Mouse (Mus musculus): ENCODE data around the gene Itpr2. TPM values are rescaled to one million over a fixed set of nuclear protein-coding genes. Genes with fewer than 3 reads are reported as not detected.

Gene Itpr2
- polyA plus RNA-seq, 1 experiment: 18.0 TPM

DNA sequence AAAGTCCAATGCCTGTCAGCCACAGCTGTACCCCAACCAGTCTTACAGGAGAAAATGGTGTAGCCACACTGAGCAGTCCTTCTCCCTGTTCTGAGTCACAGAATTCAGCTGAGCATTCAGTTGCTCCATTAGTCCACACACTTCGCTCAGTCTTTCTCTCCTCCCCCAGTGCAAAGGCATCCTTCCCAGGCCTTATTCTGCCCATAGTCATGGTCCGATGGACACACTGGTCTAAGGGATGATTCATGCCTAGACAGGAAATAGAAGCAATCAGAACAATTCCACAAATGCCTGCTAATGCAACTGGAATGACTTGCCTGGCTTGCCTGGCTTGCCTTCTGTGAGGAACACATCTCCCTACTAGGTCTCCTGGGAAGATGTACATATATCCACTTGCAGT, 25.5 kb upstream of the Itpr2 start:
- Histone ChIP-seq H3K27me3 (ENCODE audit: control insufficient read depth, insufficient read depth, low read length) (no peaks in the 10 kb centered on the region), H3K27ac (ENCODE audit: insufficient read depth, low read length) (no peak overlapping the region), H3K36me3 (ENCODE audit: control insufficient read depth, insufficient read depth, low read length) (no peaks in the 10 kb centered on the region), H3K4me1 (ENCODE audit: control insufficient read depth, insufficient read depth, insufficient read length) (peaks cover 9% of the 10 kb centered on the region; the same call in 1 of the 2 replicates), H3K4me3 (ENCODE audit: extremely low read depth, insufficient read depth, insufficient read length) (no peak overlapping the region)
- no peak for DNase-seq (ENCODE audit: low read depth in 1 of 2, low spot score in 2 of 2)
- no peak for TF ChIP-seq CTCF (IDR thresholded peaks at IDR 0.05; ENCODE audit: extremely low read depth, insufficient read depth, insufficient read length, insufficient replicate concordance)
- TF ChIP-seq POLR2A (IDR thresholded peaks at IDR 0.05; ENCODE audit: low read depth, low read length): no peak
- 97% methylated on average over 2 of the region's 2 CpGs for WGBS

DNA sequence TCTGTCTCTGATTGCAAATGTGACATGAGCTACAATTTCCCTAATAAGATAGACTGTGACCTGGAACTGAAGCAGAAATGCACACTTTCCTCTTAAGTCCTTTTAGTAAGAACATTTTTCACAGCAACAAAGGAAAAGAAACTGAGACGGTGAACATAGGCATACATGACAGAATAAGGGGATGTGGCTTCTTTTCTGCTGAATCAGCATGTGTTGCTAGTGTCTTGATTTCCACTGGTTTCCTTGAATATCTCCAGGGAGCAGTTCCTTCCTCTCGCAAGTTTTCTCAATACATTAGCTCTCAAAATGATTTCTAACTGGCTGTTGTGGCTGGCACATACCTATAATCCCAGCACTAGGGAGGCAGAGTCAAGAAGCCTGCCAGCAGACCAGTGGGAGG, 23.5 kb upstream of the Itpr2 start:
- TF ChIP-seq POLR2A (IDR thresholded peaks at IDR 0.05; ENCODE audit: low read depth, low read length) (no peak), CTCF (IDR thresholded peaks at IDR 0.05; ENCODE audit: extremely low read depth, insufficient read depth, insufficient read length, insufficient replicate concordance) (no peak)
- H3K4me3 ChIP-seq (ENCODE audit: extremely low read depth, insufficient read depth, insufficient read length): no peak overlapping the region
- no peaks in the 10 kb centered on the region for H3K36me3 ChIP-seq (ENCODE audit: control insufficient read depth, insufficient read depth, low read length)
- no peaks in the 10 kb centered on the region for H3K27me3 ChIP-seq (ENCODE audit: control insufficient read depth, insufficient read depth, low read length)
- WGBS: 41% methylated on average over 2 of the region's 2 CpGs
- peaks cover 12% of the 10 kb centered on the region; the same call in 1 of the 2 replicates for H3K4me1 ChIP-seq (ENCODE audit: control insufficient read depth, insufficient read depth, insufficient read length)
- no peak overlapping the region for H3K27ac ChIP-seq (ENCODE audit: insufficient read depth, low read length)
- no peak for DNase-seq (ENCODE audit: low read depth in 1 of 2, low spot score in 2 of 2)

DNA sequence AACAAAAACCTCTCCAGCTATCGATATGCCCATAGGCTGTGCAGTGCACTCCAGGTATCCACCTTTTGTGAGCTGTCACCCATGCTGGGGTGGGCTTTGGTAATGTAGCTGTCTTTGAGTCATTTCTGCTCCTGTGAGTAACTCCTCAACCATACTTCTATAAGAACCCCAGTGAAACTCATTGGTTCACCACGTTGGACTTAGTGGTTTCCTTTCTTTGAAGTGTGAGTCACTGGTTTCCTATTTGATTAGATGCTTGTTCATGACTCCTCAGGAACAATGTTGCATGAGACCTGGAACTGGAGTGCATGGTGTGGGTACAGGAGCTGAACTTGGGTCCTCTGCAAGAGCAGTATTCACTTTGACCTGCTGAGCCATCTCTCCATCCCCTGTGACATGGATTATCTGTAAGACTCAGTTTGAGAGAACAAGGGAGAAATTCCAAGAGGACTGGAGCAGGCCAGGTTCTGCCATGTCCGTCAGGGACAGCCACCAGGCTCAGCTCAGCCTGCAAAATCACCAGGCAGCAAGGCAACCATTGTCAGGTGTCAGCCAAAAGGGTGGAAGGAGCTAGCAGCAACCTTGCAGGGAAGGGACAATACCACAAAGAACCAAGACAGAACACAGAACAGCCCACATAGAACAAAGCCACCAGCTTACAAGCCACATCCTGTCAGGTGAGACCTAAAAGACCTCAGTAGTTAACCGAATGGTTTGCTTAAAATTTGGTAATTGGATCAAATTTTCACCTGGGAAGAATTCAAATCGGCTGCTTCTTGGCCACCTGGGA, 19.6 kb upstream of the Itpr2 start:
- 48% methylated on average over 5 of the region's 5 CpGs for WGBS
- no peak overlapping the region; the same call in 1 of the 2 replicates for H3K27ac ChIP-seq (ENCODE audit: insufficient read depth, low read length)
- no peak overlapping the region for H3K4me3 ChIP-seq (ENCODE audit: extremely low read depth, insufficient read depth, insufficient read length)
- TF ChIP-seq CTCF (IDR thresholded peaks at IDR 0.05; ENCODE audit: extremely low read depth, insufficient read depth, insufficient read length, insufficient replicate concordance) (no peak), POLR2A (IDR thresholded peaks at IDR 0.05; ENCODE audit: low read depth, low read length) (no peak)
- peaks cover 10% of the 10 kb centered on the region for H3K4me1 ChIP-seq (ENCODE audit: control insufficient read depth, insufficient read depth, insufficient read length)
- no peaks in the 10 kb centered on the region for H3K36me3 ChIP-seq (ENCODE audit: control insufficient read depth, insufficient read depth, low read length)
- DNase-seq (ENCODE audit: low read depth in 1 of 2, low spot score in 2 of 2): peak in 1 of 2 experiments; percentile 16
- H3K27me3 ChIP-seq (ENCODE audit: control insufficient read depth, insufficient read depth, low read length): no peaks in the 10 kb centered on the region

DNA sequence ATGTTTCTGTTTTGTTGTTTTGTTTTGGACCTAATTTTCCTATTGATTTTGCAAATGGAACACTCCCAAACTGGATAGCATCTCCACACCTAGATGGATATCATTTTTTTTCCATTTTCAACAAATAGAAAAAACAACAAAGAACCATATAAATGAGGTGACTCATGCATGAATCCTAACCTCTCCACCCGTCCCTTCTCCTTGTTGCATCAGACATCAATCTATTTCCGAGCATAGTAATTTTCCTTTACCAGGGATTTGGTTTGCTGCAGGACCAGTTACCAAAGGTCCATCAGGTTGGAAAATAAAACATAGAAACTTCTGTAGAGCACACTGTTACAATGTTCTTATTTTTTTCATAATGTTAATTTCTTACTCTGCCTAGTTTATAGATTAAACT, 17.0 kb upstream of the Itpr2 start:
- no peaks in the 10 kb centered on the region for H3K27me3 ChIP-seq (ENCODE audit: control insufficient read depth, insufficient read depth, low read length)
- TF ChIP-seq POLR2A (IDR thresholded peaks at IDR 0.05; ENCODE audit: low read depth, low read length): no peak
- WGBS: 75% methylated on average over 2 of the region's 2 CpGs

DNA sequence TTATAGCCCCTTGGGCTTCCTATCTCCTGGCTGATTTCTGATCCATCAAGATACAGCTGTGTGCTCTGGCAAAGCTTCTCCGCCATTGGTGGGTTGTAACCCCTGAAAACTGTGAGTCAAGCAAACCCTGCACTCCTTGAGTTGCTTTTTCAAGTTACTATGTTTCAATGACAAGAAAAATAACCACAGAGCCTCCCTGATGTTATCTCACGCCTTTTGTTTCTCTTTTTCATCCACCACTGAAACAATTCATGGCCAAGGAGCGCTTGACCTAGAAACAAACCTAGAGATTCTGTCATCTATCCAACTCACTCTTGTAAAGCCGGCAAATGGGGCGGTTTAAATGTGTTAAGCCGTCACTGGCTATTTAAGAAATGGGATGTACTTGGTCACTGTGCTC, 13.9 kb upstream of the Itpr2 start:
- H3K36me3 ChIP-seq (ENCODE audit: control insufficient read depth, insufficient read depth, low read length): no peaks in the 10 kb centered on the region
- no peak overlapping the region for H3K27ac ChIP-seq (ENCODE audit: insufficient read depth, low read length)
- no peaks in the 10 kb centered on the region for H3K27me3 ChIP-seq (ENCODE audit: control insufficient read depth, insufficient read depth, low read length)
- no peak for DNase-seq (ENCODE audit: low read depth in 1 of 2, low spot score in 2 of 2)
- WGBS: 55% methylated on average over 6 of the region's 6 CpGs
- H3K4me3 ChIP-seq (ENCODE audit: extremely low read depth, insufficient read depth, insufficient read length): no peak overlapping the region
- peaks cover 16% of the 10 kb centered on the region for H3K4me1 ChIP-seq (ENCODE audit: control insufficient read depth, insufficient read depth, insufficient read length)
- TF ChIP-seq POLR2A (IDR thresholded peaks at IDR 0.05; ENCODE audit: low read depth, low read length) (no peak), CTCF (IDR thresholded peaks at IDR 0.05; ENCODE audit: extremely low read depth, insufficient read depth, insufficient read length, insufficient replicate concordance) (no peak)

More for the DNA sequence above, 17.0 kb upstream of the Itpr2 start:
- Histone ChIP-seq H3K27ac (ENCODE audit: insufficient read depth, low read length) (no peak overlapping the region), H3K4me1 (ENCODE audit: control insufficient read depth, insufficient read depth, insufficient read length) (peaks cover 15% of the 10 kb centered on the region), H3K4me3 (ENCODE audit: extremely low read depth, insufficient read depth, insufficient read length) (no peak overlapping the region), H3K36me3 (ENCODE audit: control insufficient read depth, insufficient read depth, low read length) (no peaks in the 10 kb centered on the region)
- DNase-seq (ENCODE audit: low read depth in 1 of 2, low spot score in 2 of 2): no peak

DNA sequence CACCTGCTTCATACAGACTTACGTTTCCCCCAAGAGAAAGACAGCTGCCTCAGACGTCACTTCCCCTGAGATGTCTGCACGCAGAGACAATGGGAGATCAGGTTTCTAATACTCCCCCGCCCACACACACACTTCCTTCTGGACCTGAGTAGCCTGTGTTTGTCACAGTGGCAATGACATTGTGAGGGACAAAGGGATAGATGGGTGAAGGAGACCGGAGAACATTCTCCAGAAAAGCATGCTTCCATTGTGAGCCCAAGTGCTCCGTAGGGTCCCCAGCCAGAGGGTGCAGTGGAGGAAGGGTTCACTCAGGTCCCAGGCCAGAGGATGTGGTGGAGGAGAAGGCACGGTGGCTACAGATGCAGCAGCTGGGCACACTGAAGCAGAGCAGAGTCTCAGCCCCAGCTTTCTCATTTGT, 12.5 kb upstream of the Itpr2 start:
- peaks cover 25% of the 10 kb centered on the region for H3K4me1 ChIP-seq (ENCODE audit: control insufficient read depth, insufficient read depth, insufficient read length)
- 22% methylated on average over 7 of the region's 7 CpGs for WGBS
- no peak overlapping the region for H3K4me3 ChIP-seq (ENCODE audit: extremely low read depth, insufficient read depth, insufficient read length)
- TF ChIP-seq CTCF (IDR thresholded peaks at IDR 0.05; ENCODE audit: extremely low read depth, insufficient read depth, insufficient read length, insufficient replicate concordance) (no peak), POLR2A (IDR thresholded peaks at IDR 0.05; ENCODE audit: low read depth, low read length) (no peak)
- DNase-seq (ENCODE audit: low read depth in 1 of 2, low spot score in 2 of 2): peak; percentile 48 to 60
- H3K27me3 ChIP-seq (ENCODE audit: control insufficient read depth, insufficient read depth, low read length): no peaks in the 10 kb centered on the region
- no peaks in the 10 kb centered on the region for H3K36me3 ChIP-seq (ENCODE audit: control insufficient read depth, insufficient read depth, low read length)
- peak overlapping the region; percentile 54 for H3K27ac ChIP-seq (ENCODE audit: insufficient read depth, low read length)

DNA sequence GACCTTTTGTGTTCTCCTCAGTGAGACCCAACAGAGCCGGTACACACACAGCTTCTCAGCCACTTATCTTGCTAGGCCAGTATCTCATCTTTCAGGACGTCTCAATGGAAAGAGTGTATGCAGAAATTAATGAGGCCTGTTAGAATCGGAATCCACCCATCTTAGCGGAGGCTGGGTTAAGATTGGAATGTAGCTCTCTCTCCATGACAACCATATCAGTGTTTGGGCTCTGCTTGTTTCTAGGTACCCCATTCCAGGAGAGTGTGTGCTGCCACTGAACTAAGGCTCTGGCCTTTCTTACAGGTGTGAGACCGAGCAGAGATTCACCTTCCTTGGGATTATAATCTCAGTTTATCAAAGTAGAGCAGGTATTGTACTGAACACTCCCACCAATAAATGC, 11.9 kb upstream of the Itpr2 start:
- H3K4me1 ChIP-seq (ENCODE audit: control insufficient read depth, insufficient read depth, insufficient read length): peaks cover 25% of the 10 kb centered on the region
- H3K4me3 ChIP-seq (ENCODE audit: extremely low read depth, insufficient read depth, insufficient read length): no peak overlapping the region
- DNase-seq (ENCODE audit: low read depth in 1 of 2, low spot score in 2 of 2): no peak
- WGBS: 88% methylated on average over 5 of the region's 5 CpGs
- H3K27ac ChIP-seq (ENCODE audit: insufficient read depth, low read length): 0 out of 2 replicates have a peak overlapping the region, but pooled peaks have one; percentile 44
- H3K36me3 ChIP-seq (ENCODE audit: control insufficient read depth, insufficient read depth, low read length): no peaks in the 10 kb centered on the region
- TF ChIP-seq CTCF (IDR thresholded peaks at IDR 0.05; ENCODE audit: extremely low read depth, insufficient read depth, insufficient read length, insufficient replicate concordance) (no peak), POLR2A (IDR thresholded peaks at IDR 0.05; ENCODE audit: low read depth, low read length) (no peak)
- no peaks in the 10 kb centered on the region for H3K27me3 ChIP-seq (ENCODE audit: control insufficient read depth, insufficient read depth, low read length)
